Mouse (Mus musculus): ENCODE data around the gene Retreg1.
"Not testable (repeated sequence)": the region's sequence is repeated elsewhere in the genome, so short reads cannot be mapped to it uniquely, and the experiment has no call there.

Retreg1 gene

GRCm38 (mm10) chr15:25948257-25949223, 105.6 kb downstream of the Retreg1 start:
- DNase-seq, result no peak

GRCm38 (mm10) chr15:25949696-25950095, 106.7 kb downstream of the Retreg1 start:
- no peak for DNase-seq

GRCm38 (mm10) chr15:25950584-25950983, 107.6 kb downstream of the Retreg1 start:
- no peak for DNase-seq

DNA sequence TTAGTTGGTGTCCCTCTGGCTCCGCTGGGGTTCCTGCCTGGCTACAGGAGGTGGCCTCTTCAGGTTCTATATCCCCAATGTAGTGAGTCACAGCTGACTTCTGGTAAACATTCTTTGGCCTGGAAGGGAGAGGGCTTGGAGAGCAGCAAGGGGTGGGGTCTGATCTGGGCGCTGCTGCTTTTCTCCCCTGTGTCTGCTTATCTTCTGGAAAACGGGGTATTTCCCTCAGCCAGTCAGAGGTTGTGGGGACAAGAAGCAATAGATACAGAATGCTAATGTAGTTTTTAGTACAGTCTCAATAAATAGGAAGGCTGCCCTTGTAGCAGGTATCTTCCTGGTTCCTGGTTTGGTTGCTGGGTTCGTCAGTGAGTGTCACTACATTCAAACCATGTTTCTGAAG, 108.1 kb downstream of the Retreg1 start:
- no peak for DNase-seq

DNA sequence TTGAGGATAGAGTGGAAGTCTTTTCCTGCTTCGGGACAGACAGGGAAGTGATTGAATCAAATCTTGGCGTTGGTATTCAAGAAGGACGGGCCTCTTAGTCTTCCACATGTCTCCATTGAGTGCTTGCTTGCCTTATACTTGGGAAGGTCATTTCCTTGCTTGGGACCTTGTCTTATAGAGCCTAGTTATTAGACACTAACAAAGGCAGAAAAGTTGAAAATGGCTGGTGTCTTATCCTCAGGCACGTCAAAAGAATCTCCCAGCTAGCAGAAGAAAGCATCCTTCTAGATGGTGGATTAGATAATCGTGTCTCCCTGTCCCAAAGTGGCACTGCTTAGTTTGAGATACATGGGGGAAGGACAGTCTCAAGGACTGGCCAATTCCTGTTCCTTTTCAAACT, 113.0 kb downstream of the Retreg1 start:
- no peak for DNase-seq

- no peak for DNase-seq
Measured at GRCm38 (mm10) chr15:25956422-25957117, 113.6 kb downstream of the Retreg1 start.

GRCm38 (mm10) chr15:25957651-25958050, 114.7 kb downstream of the Retreg1 start:
- DNase-seq, result no peak

- peak in 1 of 2 experiments; percentile 24 for DNase-seq
Measured at GRCm38 (mm10) chr15:25959375-25959774, 116.4 kb downstream of the Retreg1 start.

- DNase-seq, result no peak
Measured at GRCm38 (mm10) chr15:25960231-25960630, 117.3 kb downstream of the Retreg1 start.

- no peak for DNase-seq
Measured at GRCm38 (mm10) chr15:25966220-25966774, 123.3 kb downstream of the Retreg1 start.

DNA sequence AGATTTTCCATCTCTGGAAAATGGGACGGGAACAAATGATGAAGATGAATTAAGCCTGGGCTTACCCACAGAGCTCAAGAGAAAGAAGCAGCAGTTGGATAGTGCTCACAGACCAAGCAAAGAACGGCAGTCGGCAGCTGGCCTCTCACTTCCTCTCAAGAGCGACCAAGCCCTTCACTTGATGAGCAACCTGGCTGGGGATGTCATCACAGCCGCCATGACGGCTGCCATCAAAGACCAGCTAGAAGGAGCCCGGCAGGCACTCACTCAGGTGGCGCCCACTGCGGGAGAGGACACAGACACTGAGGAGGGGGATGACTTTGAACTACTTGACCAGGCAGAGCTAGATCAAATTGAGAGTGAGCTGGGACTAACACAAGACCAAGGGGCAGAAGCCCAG, 128.6 kb downstream of the Retreg1 start:
- no peak for DNase-seq

DNA sequence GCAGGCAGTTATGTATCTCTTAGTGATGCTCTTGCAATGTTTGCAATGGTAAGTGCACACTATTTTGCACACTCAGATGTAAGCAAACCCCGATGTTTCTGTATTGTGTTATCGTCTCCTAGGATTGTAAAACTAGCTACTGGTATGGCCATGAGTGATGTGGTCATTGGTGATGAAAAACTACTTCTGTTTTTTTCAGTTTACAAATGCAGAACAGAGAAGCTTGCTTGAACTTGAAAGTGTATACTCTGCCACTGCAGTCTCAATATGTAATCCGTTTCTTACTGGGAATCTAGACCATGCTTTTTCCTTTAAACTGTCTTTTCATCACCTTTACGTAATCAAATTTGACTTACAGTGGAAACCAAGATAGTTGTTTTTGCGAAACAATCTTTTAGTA, 129.8 kb downstream of the Retreg1 start:
- no peak for DNase-seq

DNA sequence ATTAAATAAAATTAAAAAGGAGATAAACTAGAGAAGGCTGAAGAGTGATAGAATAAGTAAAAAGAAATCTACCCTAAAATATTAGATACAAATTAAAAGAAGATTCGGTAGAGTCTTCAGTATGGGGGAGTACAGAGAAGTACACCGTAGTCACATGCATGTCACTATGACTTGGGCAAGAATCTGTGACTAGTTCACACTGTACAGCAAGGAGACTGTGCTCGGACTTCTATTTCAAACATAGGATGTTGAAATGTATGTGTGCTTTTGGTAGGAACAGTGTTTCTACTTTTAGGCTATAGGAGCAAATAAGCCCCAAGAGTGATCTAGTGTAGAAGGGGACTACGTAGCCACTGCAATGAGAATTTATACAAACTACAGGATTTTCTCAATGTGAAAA, 131.4 kb downstream of the Retreg1 start:
- no peak for DNase-seq

- DNase-seq, result no peak
Measured at GRCm38 (mm10) chr15:25975810-25976209, 132.8 kb downstream of the Retreg1 start.

- DNase-seq, result not testable (repeated sequence)
Measured at GRCm38 (mm10) chr15:25983614-25984013, 140.6 kb downstream of the Retreg1 start.

DNA sequence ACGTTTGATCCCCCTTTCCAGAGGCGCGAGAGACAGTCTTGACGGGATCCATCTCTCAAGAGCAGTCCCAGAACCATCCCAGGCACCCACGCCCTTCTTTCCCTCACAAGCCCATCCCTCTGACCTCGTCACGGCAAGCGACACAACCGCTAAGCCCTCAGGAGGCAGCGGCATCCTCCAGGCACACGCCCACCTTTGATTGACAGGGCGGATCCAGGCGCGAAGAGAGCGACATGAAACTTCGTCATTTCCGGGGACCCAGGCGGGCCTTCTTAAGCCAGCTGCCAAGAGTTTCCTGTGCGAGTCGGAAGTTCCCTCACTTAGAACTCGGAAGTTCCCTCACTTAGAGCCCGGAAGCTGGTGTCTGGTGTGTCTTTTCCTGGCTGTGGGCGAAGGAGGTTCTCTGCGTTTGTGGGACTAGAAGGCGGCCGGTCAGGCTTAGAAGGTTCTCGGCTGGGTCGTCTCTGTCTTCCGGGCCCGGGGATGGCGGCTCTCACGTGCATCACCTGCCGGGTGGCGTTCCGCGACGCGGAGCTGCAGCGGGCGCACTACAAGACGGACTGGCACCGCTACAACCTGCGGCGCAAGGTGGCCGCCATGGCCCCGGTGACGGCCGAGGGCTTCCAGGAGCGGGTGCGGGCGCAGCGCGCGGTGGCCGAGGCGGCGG, 141.2 kb downstream of the Retreg1 start, which contains the start of gene Zfp622:
Gene Zfp622, plus strand, starts transcription at position 300 of the 667 bp plus-strand sequence.
- DNase-seq, result peak; percentile 92 to 94

GRCm38 (mm10) chr15:25984734-25985492, 141.9 kb downstream of the Retreg1 start:
- DNase-seq, result peak in 1 of 2 experiments; percentile 21

- peak; percentile 22 to 62 for DNase-seq
Measured at GRCm38 (mm10) chr15:25992992-25993727, 150.2 kb downstream of the Retreg1 start.

- DNase-seq, result no peak
Measured at GRCm38 (mm10) chr15:25995521-25995920, 152.5 kb downstream of the Retreg1 start.

DNA sequence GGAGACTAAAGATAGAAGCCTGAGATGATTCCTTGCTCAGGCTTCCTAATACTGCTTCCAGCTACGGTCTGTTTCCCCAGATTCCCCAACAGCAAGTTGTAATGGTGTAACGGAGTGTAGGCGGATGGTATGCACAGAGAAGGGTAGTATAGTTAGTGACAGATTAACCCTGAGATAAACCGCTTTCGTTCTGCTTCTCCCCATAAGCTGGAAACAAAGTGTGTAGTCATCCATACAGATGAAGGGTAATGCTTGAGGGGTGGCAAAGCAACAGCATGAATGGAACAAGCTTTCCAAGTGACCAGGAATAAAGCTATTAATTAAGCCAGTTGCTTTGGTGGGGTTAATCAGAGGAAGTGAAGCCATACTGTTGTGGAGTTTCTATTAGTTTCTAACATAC, 156.6 kb downstream of the Retreg1 start:
- DNase-seq, result not testable (repeated sequence)

DNA sequence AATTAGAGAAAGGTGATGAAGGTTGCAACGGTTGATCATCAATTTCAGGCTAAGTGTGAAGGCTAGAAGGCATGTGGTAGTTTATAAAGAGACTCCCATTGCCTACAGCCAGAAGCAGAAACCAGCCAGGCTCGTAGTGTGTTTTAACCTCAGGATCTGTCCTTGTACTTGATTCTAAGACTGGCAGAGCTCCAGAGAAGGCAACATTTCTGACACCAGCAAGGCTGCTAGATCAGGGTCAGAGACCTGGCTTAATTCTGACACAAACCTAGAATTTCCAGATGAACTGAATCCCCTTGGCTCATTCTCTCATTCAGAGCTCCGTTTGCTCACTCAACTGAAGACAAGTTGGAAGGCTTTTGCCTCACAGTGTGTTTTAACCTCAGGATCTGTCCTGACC, 165.6 kb downstream of the Retreg1 start:
- no peak for DNase-seq

Data from cerebellum, postnatal 36 days (tissue).